In genomic region chr4:135508419-135509039, GRCm38 (mm10) we compare ENCODE assay signal across 8 mouse cellular contexts. TPM values are rescaled to one million over a fixed set of nuclear protein-coding genes. Genes with fewer than 3 reads are reported as not detected.
DNase-seq lines count a peak whose midpoint lies in the region; ATAC-seq and TF ChIP-seq lines count a peak whose summit lies in the region.

No protein-coding gene starts in this region.

- no peak for TF ChIP-seq POLR2A in small intestine, adult 2 months (IDR thresholded peaks at IDR 0.05; ENCODE audit: low read depth, low read length)

- H3K4me1 ChIP-seq in intestine, postnatal 0 days (replicated peaks; ENCODE audit: control insufficient read depth, insufficient read depth, low read length): no peaks in the 10 kb centered on the region
- H3K4me1 ChIP-seq in midbrain, embryonic 12.5 days: peaks cover 11% of the 10 kb centered on the region; the same call in 1 of the 2 replicates
- 0 out of 2 replicates have a peak, but pooled peaks cover 3% of the 10 kb centered on the region for H3K4me1 ChIP-seq in small intestine, adult 2 months (ENCODE audit: control insufficient read depth, insufficient read depth, insufficient read length, low read length)

- TF ChIP-seq CTCF in intestine, postnatal 0 days (IDR thresholded peaks at IDR 0.05; ENCODE audit: low read depth): peak; percentile 94
- TF ChIP-seq CTCF in small intestine, adult 2 months (IDR thresholded peaks at IDR 0.05; ENCODE audit: extremely low read depth, insufficient read length, insufficient replicate concordance, low read depth, low read length): peak; percentile 75; the same call in 1 of the 2 replicates

- H3K9ac ChIP-seq in intestine, postnatal 0 days (ENCODE audit: low read depth, low read length): no peak overlapping the region
- H3K9ac ChIP-seq in midbrain, embryonic 12.5 days (replicated peaks): no peak overlapping the region

- DNase-seq in left cerebral cortex, adult 18-20 months (ENCODE audit: low spot score in 2 of 2): peak; percentile 79 to 80
- no peak for DNase-seq in left cerebral cortex, adult 11 months (ENCODE audit: low spot score)
- peak; percentile 92 for DNase-seq in embryo, embryonic 10 days (ENCODE audit: low spot score)
- DNase-seq in gastrocnemius, postnatal 10 days: peak; percentile 64
- peak; percentile 65 to 76 for DNase-seq in left cerebral cortex, postnatal 36 days (ENCODE audit: low spot score in 2 of 2)

- no peak overlapping the region for H3K27ac ChIP-seq in intestine, postnatal 0 days (ENCODE audit: low read depth, low read length)
- H3K27ac ChIP-seq in midbrain, embryonic 12.5 days (replicated peaks): no peak overlapping the region
- no peak overlapping the region for H3K27ac ChIP-seq in small intestine, adult 2 months (ENCODE audit: insufficient read depth, low read depth, low read length)

- no peak for ATAC-seq in intestine, postnatal 0 days
- no peak for ATAC-seq in midbrain, embryonic 12.5 days (ENCODE audit: low FRiP score, low read depth)

- H3K4me3 ChIP-seq in intestine, postnatal 0 days (ENCODE audit: low read depth, low read length): no peak overlapping the region
- peak overlapping the region; percentile 18 for H3K4me3 ChIP-seq in midbrain, embryonic 12.5 days
- H3K4me3 ChIP-seq in small intestine, adult 2 months (ENCODE audit: low read depth, low read length): no peak overlapping the region

- 17% methylated on average over 13 of the region's 13 CpGs for WGBS in intestine, postnatal 0 days
- WGBS in midbrain, embryonic 12.5 days: 12% methylated on average over 13 of the region's 13 CpGs
- 22% methylated on average over 13 of the region's 13 CpGs for WGBS in small intestine, adult 2 months

- no peaks in the 10 kb centered on the region for H3K36me3 ChIP-seq in intestine, postnatal 0 days (ENCODE audit: control insufficient read depth, insufficient read depth)
- H3K36me3 ChIP-seq in midbrain, embryonic 12.5 days: no peaks in the 10 kb centered on the region
- no peaks in the 10 kb centered on the region for H3K36me3 ChIP-seq in small intestine, adult 2 months (ENCODE audit: control insufficient read depth, insufficient read depth, low read length)

- no peaks in the 10 kb centered on the region for H3K27me3 ChIP-seq in intestine, postnatal 0 days (replicated peaks; ENCODE audit: control insufficient read depth, insufficient read depth, low read length)
- H3K27me3 ChIP-seq in midbrain, embryonic 12.5 days: peaks cover 33% of the 10 kb centered on the region
- H3K27me3 ChIP-seq in small intestine, adult 2 months (ENCODE audit: control insufficient read depth, insufficient read depth, low read length): no peaks in the 10 kb centered on the region

- no peaks in the 10 kb centered on the region for H3K9me3 ChIP-seq in intestine, postnatal 0 days (ENCODE audit: control insufficient read depth)
- no peaks in the 10 kb centered on the region for H3K9me3 ChIP-seq in midbrain, embryonic 12.5 days

- H3K4me2 ChIP-seq in intestine, postnatal 0 days (replicated peaks; ENCODE audit: low read depth): peak overlapping the region; percentile 37; the same call in 1 of the 2 replicates
- H3K4me2 ChIP-seq in midbrain, embryonic 12.5 days (replicated peaks): peak overlapping the region; percentile 42

- intact Hi-C loops in left cerebral cortex, postnatal 36 days (cut with DNase I): loop anchor here (1.0 kb wide), 1 partner anchor 159 kb away; no protein-coding TSS in a partner anchor

RNA-seq across cellular contexts. Expression of gene Nipal3, which starts 13.7 kb away (rescaled TPM):
- 100 to 1,000 TPM in 1 of 2 experiments, 10 to 100 TPM in 1; 87.4 to 101 TPM for total RNA-seq in left cerebral cortex, adult 18-20 months (2021)
- total RNA-seq in gastrocnemius, postnatal 10 days (2021): 1 to 10 TPM; 6.4 to 6.9 TPM
- 5.7 TPM in 2 replicates for polyA plus RNA-seq in intestine, postnatal 0 days (2015; fragmentation: Nextera tagmentation; extraction: Ambion mirVana)
- 100 to 1,000 TPM; 107 to 108 TPM for total RNA-seq in left cerebral cortex, postnatal 36 days (2021)
- polyA plus RNA-seq in midbrain, embryonic 12.5 days (2016; fragmentation: Nextera tagmentation; extraction: Ambion mirVana): 3.4 and 3.7 TPM in 2 replicates
- 16.4 and 32.7 TPM in 2 replicates for polyA plus RNA-seq in small intestine, adult 2 months (2012; rRNA removed)

RNA-seq across cellular contexts. Expression of gene Stpg1, which starts 13.9 kb away (rescaled TPM):
- 1 to 10 TPM; 1.0 to 1.8 TPM for total RNA-seq in left cerebral cortex, adult 18-20 months (2021)
- not detected for total RNA-seq in gastrocnemius, postnatal 10 days (2021)
- 0.09 TPM in 1 of 2 replicates, not detected in the other for polyA plus RNA-seq in intestine, postnatal 0 days (2015; fragmentation: Nextera tagmentation; extraction: Ambion mirVana)
- 1 to 10 TPM; 1.0 to 1.9 TPM for total RNA-seq in left cerebral cortex, postnatal 36 days (2021)
- polyA plus RNA-seq in midbrain, embryonic 12.5 days (2016; fragmentation: Nextera tagmentation; extraction: Ambion mirVana): 1.2 and 1.7 TPM in 2 replicates
- polyA plus RNA-seq in small intestine, adult 2 months (2012; rRNA removed): 0.06 and 0.29 TPM in 2 replicates

Comparison
In these comparisons a context has a peak if more than half of its experiments do, and no peak if none do; other contexts are left out.
1. RNA of gene Nipal3, which starts 13.7 kb away (total RNA-seq): 107 to 108 TPM in left cerebral cortex, postnatal 36 days and 87.4 to 101 TPM in left cerebral cortex, adult 18-20 months; 6.4 to 6.9 TPM in gastrocnemius, postnatal 10 days; every median in the first group is over 10 times any median in the second.